Mouse (Mus musculus) cortical plate, adult 2 months (tissue): ENCODE data around the gene Cfap69. TPM values are rescaled to one million over a fixed set of nuclear protein-coding genes. Genes with fewer than 3 reads are reported as not detected.

ENCODE experiments used
- H3K27ac ChIP-seq: fragments of 200-500 bp; 2 replicates; pipeline ENCODE4 v1.5.1; 2012; ENCODE audit warnings: low read length, control low read depth, inconsistent platforms; ENCODE audit not compliant: insufficient read depth
- H3K4me1 ChIP-seq: fragments of 200-500 bp; 2 replicates; pipeline ENCODE4 v1.6.1; 2011; ENCODE audit warnings: low read length; ENCODE audit not compliant: control insufficient read depth, insufficient read depth
- H3K4me3 ChIP-seq: fragments of 200-500 bp; 2 replicates; pipeline ENCODE4 v1.5.1; 2011; ENCODE audit warnings: mild to moderate bottlenecking, low read length, control low read depth; ENCODE audit not compliant: insufficient read depth
- CTCF ChIP-seq: fragments of 200-500 bp; IDR thresholded peaks from 2 replicates; pipeline ENCODE4 v1.5.1; 2011; ENCODE audit warnings: mild to moderate bottlenecking, control low read depth, low read length; ENCODE audit not compliant: insufficient read depth; ENCODE audit errors: extremely low read depth
- POLR2A ChIP-seq: fragments of 200-500 bp; IDR thresholded peaks from 2 replicates; pipeline ENCODE4 v1.6.1; 2011; ENCODE audit warnings: mild to moderate bottlenecking, low read length, control low read depth; ENCODE audit not compliant: insufficient read depth; ENCODE audit errors: extremely low read depth
- polyA plus RNA-seq: library from polyadenylated mRNA; depleted of rRNA; stranded (reverse); fragments of >200 nt; gene quantifications from 2 replicates; pipeline ENCODE4 v1.2.3, GENCODE M21; 2012; rRNA removed

The Cfap69 gene
- polyA plus RNA-seq, 1 experiment: 15.6 TPM

DNA sequence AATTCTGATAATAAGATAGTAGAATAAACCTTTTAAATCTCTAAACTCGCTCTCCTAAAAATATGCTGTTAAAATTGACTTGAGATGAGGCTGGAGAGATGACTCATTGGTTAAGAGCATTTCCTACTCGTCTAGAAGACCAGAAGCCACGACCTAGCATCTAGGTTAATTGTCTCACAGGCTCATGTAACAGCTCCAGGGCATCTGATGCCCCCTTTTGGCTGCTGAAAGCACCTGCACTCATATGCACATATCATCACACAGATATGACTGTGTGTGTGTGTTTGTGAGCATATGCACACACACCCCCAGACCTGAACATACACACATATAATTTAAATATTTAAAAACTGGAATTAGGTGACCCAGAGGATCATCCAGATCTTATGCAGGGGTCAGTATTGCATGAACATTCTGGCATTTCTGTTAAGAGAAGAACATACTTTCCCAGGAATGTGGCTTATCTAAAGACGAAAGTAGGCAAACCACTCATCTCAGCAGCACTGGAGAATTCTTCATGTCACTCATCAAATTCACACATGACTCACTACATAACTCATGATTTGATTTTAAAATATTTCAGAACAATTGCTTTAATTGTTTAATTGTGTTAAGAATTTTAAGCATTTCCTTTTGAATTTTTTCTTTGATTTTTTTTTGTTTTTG is 102.9 kb downstream of the Cfap69 start:
- no peak overlapping the region for H3K27ac ChIP-seq
- H3K4me1 ChIP-seq: no peaks in the 10 kb centered on the region
- TF ChIP-seq CTCF (no peak), POLR2A (no peak)
- no peak overlapping the region for H3K4me3 ChIP-seq

DNA sequence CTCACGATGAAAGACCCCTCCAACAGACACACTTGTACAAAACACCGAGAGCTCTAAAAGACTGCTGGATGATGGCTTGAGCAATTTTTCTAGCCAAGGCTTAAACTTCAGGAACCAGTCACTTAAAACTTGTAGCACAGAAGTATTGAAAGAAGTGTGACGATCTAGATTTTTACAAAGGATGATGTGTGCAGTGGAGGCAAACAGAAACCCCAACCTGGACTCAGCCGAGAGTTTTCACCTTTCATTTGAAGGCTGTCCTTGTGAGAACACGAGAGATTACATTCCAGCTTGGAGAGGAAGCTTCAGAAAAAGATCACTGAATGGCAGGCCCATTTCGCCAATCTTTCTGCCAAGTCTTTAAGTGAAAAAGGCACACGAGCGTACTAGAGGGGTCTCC is 104.2 kb downstream of the Cfap69 start:
- Histone ChIP-seq H3K4me1 (no peaks in the 10 kb centered on the region), H3K27ac (no peak overlapping the region), H3K4me3 (peak overlapping the region; percentile 64)
- TF ChIP-seq CTCF (no peak), POLR2A (no peak)

DNA sequence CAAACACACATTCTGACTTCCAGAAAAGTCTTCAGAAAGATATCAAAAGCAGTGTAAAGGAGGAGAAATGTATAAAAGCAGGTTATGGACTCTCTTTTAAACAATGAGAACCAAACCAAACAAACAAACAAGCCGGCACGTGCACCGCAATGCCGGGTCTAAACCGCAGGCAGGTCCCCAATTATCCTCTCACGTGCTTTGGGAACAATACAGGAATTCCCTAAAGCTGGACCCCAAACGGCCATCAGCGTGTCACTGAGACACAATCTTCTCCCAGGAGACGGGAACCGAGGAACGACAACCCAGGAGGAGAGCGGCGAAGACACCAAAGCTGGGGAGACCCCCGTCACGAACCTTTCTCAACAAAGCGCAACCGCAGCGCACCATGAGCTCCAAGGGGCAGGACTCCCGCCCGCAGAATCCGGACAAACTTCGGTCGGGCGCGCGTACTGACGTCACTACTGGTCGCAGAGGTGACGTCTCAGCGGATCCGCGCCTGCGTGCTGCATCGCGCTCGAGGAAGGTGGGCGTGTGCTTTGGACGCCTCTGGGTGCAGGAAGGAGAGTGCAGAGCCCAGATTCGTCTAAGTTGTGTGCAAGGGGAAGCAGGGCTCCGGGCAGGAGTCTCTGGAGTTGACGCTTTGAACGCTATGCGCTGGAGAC is 104.8 kb downstream of the Cfap69 start, which contains the start of gene Gtpbp10:
Gtpbp10 (minus strand) TSS at position 460 of the 662 bp plus-strand sequence.
- Histone ChIP-seq H3K4me1 (no peaks in the 10 kb centered on the region), H3K4me3 (peak within 1 kb of the TSS; percentile 64), H3K27ac (no peak within 1 kb of the TSS)
- peak; percentile 91 for TF ChIP-seq POLR2A
- no peak for TF ChIP-seq CTCF

DNA sequence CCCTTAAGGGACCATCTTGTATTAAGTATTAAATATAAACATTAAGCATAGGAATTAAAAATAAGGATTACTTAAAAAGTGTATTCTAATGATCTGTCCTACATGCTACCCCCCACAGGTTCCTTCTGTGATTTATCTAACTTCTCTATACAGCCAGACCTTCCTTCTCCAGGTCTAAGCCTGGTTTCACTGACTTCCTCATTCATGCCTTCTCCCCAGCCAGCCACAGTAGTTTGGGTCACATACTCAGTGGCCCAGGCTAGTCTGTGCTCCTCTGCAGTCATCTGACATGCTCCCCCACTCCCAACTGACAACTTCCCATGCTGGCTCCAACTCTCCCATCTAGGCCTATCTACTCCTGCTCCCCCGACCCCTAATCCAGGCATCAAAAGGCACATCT is 112.9 kb downstream of the Cfap69 start:
- Histone ChIP-seq H3K27ac (no peak overlapping the region), H3K4me1 (no peaks in the 10 kb centered on the region), H3K4me3 (no peak overlapping the region)
- TF ChIP-seq CTCF: no peak
- no peak for TF ChIP-seq POLR2A

DNA sequence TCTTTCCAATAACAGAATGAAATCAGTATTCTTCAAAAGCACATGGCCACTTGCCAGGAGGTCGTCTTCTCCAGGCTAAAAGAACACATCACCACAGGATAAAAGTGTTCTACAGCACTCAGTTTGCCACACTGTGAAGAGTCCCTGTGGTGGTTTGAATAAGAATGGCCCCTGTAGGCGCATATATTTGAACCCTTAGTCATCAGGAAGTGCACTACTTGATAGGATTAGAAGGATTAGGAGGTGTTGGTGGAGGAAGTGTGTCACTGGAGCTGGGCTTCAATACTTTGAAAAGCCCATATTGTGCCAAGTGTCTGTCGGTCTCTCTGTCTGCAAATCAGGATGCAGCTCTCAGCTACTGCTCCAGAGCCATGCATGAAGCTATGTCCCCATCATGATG is 123.7 kb downstream of the Cfap69 start:
- no peaks in the 10 kb centered on the region for H3K4me1 ChIP-seq
- H3K4me3 ChIP-seq: no peak overlapping the region
- no peak overlapping the region for H3K27ac ChIP-seq
- TF ChIP-seq CTCF (no peak), POLR2A (no peak)

DNA sequence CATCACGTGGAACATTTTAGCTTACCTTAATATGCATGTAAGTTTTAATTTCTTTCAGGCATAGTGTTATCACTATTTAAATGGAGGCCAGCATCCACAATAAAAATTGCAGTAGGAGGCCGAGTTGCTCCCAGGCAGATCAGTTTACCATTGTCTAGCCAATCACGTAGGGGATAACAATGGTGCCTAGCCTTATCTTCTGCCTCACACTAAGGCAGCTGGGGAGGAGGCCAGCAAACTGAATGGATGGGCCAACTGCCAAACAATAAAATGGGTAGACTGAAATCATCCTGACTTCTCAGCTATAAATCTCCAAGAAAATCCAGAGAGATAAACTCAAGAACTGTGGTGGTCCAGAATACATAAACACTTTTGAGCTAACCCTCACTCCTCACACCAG is 124.3 kb downstream of the Cfap69 start:
- Histone ChIP-seq H3K4me3 (no peak overlapping the region), H3K4me1 (no peaks in the 10 kb centered on the region), H3K27ac (no peak overlapping the region)
- TF ChIP-seq CTCF (no peak), POLR2A (no peak)

DNA sequence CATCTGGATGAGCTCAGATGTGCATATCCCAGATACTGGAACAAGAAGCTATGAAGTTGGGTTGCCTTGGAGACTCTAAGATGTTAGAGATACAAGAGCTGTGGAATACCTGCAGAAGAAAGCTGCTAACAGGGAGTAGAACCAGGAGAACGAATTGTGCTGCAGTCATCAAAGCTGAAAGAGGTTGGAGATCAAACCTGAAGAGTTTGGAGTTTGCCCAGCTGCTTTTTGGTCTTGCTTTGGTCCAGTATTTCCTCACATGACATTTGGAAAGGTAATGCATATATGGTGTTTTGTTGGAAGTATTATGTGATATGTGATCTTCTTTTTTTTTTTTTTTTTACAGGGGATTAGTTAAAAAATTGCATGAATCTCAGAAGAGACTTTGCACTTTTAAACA is 127.9 kb downstream of the Cfap69 start:
- H3K27ac ChIP-seq: no peak overlapping the region
- no peak overlapping the region for H3K4me3 ChIP-seq
- no peaks in the 10 kb centered on the region for H3K4me1 ChIP-seq
- TF ChIP-seq CTCF (no peak), POLR2A (no peak)

DNA sequence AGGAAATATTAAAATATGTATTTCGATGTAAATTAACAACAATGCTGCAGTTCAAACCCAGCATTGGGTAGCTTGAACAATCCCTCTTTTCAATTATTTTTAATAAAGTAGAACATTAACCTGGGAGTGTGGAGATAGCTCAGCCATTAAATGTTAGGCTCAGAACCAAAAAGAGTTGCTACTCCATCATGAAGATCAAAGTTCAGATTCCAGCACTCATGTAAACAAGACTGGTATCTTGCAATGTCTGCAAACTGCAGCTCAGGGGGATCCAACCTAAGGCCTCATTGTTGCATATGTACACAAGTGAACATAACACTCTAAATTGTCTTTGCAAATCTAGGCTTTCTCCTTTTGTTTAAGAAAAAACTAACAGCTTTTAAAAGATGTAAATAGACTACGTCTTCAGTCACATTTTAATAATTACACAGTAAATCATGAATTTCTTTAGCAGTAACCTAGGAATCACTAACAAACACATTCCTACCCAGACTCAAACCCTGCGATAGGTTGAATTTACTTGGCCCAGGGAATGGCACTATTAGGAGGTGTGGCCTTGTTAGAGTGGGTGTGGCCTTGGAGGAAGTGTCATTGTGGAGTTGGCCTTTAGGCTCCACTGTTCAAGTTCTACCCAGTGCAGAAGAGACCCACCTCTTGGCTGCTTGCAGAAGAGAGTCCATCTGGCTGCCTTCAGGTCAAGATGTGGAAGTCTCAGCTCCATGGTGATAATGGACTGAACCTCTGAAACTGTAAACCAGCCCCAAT is 130.2 kb downstream of the Cfap69 start:
- H3K27ac ChIP-seq: no peak overlapping the region

More for the DNA sequence above, 130.2 kb downstream of the Cfap69 start:
- Histone ChIP-seq H3K4me3 (no peak overlapping the region), H3K4me1 (no peaks in the 10 kb centered on the region)
- TF ChIP-seq CTCF (no peak), POLR2A (no peak)

Other genes starting within 250 kb of the Cfap69 start
- 82.5 and 89.5 TPM in 2 replicates for gene Cdk14, start 243.9 kb downstream of the Cfap69 start, polyA plus RNA-seq
- 0.19 and 0.32 TPM in 2 replicates for gene 1700015F17Rik, start 185.1 kb downstream of the Cfap69 start, polyA plus RNA-seq
- 38.0 and 38.1 TPM in 2 replicates for gene Cldn12, start 149.3 kb downstream of the Cfap69 start, polyA plus RNA-seq
- gene Gtpbp10, start 104.7 kb downstream of the Cfap69 start, polyA plus RNA-seq: 8.2 and 8.7 TPM in 2 replicates
- gene Gm8773, start 90.4 kb downstream of the Cfap69 start, polyA plus RNA-seq: 0.30 and 0.35 TPM in 2 replicates
- 4.8 and 5.0 TPM in 2 replicates for gene Steap2, start 30.3 kb upstream of the Cfap69 start, polyA plus RNA-seq
- gene Steap1, start 85.1 kb upstream of the Cfap69 start, polyA plus RNA-seq: 0.26 and 0.31 TPM in 2 replicates